ENCODE assay signal across 8 mouse cellular contexts in genomic region chr1:193513929-193514710, GRCm38 (mm10).
DNase-seq lines count a peak whose midpoint lies in the region; ATAC-seq lines count a peak whose summit lies in the region.

No protein-coding gene starts in this region.

- ATAC-seq in intestine, embryonic 14.5 days (replicated peaks; ENCODE audit: low FRiP score, low TSS enrichment, low read depth) = peak; percentile 87

- no peaks in the 10 kb centered on the region for H3K9me3 ChIP-seq in intestine, embryonic 14.5 days (ENCODE audit: control insufficient read depth, low read length)

- DNase-seq in gastrocnemius, postnatal 14 days = peak; percentile 15
- DNase-seq in gastrocnemius, adult 18-20 months (ENCODE audit: low spot score) = no peak
- DNase-seq in ES-CJ7 (ENCODE audit: low read depth, low spot score) = peak; percentile 76
- peak; percentile 68 for DNase-seq in intestine, embryonic 14.5 days (ENCODE audit: low spot score)
- DNase-seq in lung, postnatal 4 days = peak; percentile 55
- no peak for DNase-seq in right cerebral cortex, postnatal 4 days
- no peak for DNase-seq in T-cell, adult 2 months (ENCODE audit: low spot score)
- no peak for DNase-seq in cerebellum, adult 9-10 months

- intact Hi-C loops in gastrocnemius, postnatal 14 days (cut with DNase I; ENCODE audit: low total_unique reads) = no loop called here

- 20% methylated on average over 9 of the region's 9 CpGs for WGBS in intestine, embryonic 14.5 days

- H3K9ac ChIP-seq in intestine, embryonic 14.5 days (ENCODE audit: low read length) = no peak overlapping the region

- H3K36me3 ChIP-seq in intestine, embryonic 14.5 days (ENCODE audit: control insufficient read depth, insufficient read depth, low read length) = no peaks in the 10 kb centered on the region

- H3K4me1 ChIP-seq in intestine, embryonic 14.5 days (replicated peaks; ENCODE audit: control insufficient read depth, insufficient read depth, low read length) = peaks cover 34% of the 10 kb centered on the region; the same call in 1 of the 2 replicates

- H3K4me3 ChIP-seq in intestine, embryonic 14.5 days (ENCODE audit: low read depth, low read length) = no peak overlapping the region

- H3K27me3 ChIP-seq in intestine, embryonic 14.5 days (replicated peaks; ENCODE audit: control insufficient read depth, insufficient read depth, low read length) = no peaks in the 10 kb centered on the region

- peak overlapping the region; percentile 51 for H3K27ac ChIP-seq in intestine, embryonic 14.5 days (ENCODE audit: low read depth)

- H3K4me2 ChIP-seq in intestine, embryonic 14.5 days (ENCODE audit: low read length) = no peak overlapping the region

Comparison
In these comparisons a context has a peak if more than half of its experiments do, and no peak if none do; other contexts are left out.
1. DNase-seq: peak in gastrocnemius, postnatal 14 days (single experiment), ES-CJ7 (single experiment), intestine, embryonic 14.5 days (single experiment) and lung, postnatal 4 days (2 of 2); none in gastrocnemius, adult 18-20 months (single experiment), right cerebral cortex, postnatal 4 days (single experiment), T-cell, adult 2 months (single experiment) and cerebellum, adult 9-10 months (single experiment).